Mouse (Mus musculus) erythroblast, adult 5-6 weeks (primary cell): Measurements from ENCODE around the gene Swap70. TPM values are rescaled to one million over a fixed set of nuclear protein-coding genes. Genes with fewer than 3 reads are reported as not detected.
"Not testable (repeated sequence)": the region's sequence is repeated elsewhere in the genome, so short reads cannot be mapped to it uniquely, and the experiment has no call there.

Source experiments
- ATAC-seq: replicated peaks from 2 replicates; pipeline ENCODE4 v1.8.0; 2016; ENCODE audit warnings: moderate number of reproducible peaks, mild to moderate bottlenecking, moderate TSS enrichment, inconsistent platforms; ENCODE audit not compliant: poor library complexity, low FRiP score, severe bottlenecking
- total RNA-seq, 2 experiments: library from RNA; stranded (forward) in 1 of 2; stranded (reverse) in 1 of 2; fragments of 150-400 nt in 1 of 2; fragments of 200-764, 138-1000 nt in 1 of 2; gene quantifications; 2 replicates each; pipeline versions ENCODE4 v1.2.3 to v1.2.4; 2015 to 2017; ENCODE audit warnings: low replicate concordance in 2 of 2

Gene Swap70
- total RNA-seq (2015; ENCODE audit: low replicate concordance) (3.1 and 5.6 TPM in 2 replicates), total RNA-seq (2017; ENCODE audit: low replicate concordance) (5.3 and 11.2 TPM in 2 replicates)

- ATAC-seq = peak; percentile 98
These were observed at the start of gene Swap70 for GRCm38 (mm10) chr7:110221586-110222481. TSS of gene Swap70 (plus strand) at chr7:110221711.

DNA sequence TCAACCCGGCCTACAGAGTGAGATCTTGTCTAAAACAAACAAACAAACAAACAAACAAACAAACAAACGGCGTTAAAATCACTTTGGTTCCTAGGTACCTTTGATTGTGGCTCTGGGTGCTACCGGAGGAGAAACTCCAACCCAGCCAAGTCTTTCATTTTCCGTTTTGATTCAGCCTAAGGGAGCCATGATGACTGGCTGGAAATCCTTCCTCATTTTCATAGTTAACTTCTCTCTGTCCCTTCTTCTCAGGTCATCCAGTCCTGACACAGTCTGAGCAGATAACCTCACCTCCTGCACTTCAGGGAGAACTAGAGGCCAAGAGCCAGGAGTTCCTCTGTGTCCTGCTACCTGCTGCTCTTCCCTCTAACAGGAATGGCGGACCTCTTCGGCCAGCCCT is 42.3 kb upstream of the Swap70 start:
- no peak for ATAC-seq

DNA sequence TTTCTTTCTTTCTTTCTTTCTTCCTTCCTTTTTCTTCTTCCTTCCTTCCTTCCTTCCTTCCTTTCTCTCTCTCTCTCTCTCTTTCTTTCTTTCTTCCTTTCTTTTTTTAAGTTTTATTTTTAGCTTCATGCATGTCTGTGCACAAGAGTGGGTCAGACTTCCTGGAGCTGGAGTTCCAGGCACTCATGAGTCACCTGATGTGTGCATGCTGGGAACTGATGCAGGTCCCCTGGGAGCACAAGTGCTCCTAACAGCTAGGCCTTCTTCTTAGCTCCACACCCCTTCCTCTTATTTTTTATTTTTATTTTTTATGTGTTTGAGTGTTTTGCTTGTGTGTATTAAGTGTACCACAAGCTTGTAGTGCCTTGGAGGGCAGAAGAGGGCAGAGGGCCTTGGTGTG is 40.9 kb upstream of the Swap70 start:
- ATAC-seq = no peak

GRCm38 (mm10) chr7:110181446-110181845 is 40.1 kb upstream of the Swap70 start:
- no peak for ATAC-seq

GRCm38 (mm10) chr7:110184608-110185007 is 36.9 kb upstream of the Swap70 start:
- no peak for ATAC-seq

DNA sequence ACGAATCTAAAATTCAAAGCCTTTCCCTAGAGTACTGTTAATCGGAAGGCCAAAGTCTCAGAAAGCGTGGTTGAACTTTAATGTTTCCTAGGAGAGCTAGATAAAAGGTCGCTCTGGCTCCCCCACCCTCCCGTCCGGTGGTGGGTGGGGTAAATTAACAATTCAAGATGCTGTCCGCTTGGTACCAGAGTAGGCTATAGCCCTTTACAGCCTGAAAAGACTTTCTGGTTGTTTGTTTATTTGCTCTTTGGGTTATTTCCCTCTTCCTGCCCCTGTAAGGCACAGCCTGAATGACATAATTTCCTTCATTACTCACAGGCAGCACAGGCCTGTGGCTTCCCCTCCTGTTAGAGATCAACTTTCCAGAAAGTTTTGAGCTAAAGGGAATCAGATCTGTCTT is 31.6 kb upstream of the Swap70 start:
- no peak for ATAC-seq

GRCm38 (mm10) chr7:110193186-110193585 is 28.3 kb upstream of the Swap70 start:
- no peak for ATAC-seq

- no peak for ATAC-seq
These were observed 24.3 kb upstream of the Swap70 start for GRCm38 (mm10) chr7:110197176-110197575.

GRCm38 (mm10) chr7:110201933-110202332 is 19.6 kb upstream of the Swap70 start:
- ATAC-seq = no peak

DNA sequence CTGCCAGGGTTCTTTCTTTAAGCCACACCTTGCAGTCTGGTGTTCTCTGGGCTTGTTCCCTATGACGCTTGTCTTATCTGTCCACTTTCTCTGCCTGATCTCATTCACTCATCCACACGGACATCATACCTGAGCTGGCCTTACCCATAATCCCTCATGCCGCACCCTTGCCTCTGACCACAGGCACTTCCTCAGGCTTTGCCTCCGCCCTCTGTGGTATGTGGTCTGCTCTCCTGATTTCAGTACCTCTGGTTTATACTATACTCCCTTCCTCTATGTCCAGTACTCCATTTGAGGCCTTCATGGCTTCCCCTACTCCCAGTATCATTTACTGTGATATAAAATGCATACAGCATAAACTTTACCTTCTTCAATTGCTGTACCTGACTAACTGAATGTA is 17.3 kb upstream of the Swap70 start:
- no peak for ATAC-seq

DNA sequence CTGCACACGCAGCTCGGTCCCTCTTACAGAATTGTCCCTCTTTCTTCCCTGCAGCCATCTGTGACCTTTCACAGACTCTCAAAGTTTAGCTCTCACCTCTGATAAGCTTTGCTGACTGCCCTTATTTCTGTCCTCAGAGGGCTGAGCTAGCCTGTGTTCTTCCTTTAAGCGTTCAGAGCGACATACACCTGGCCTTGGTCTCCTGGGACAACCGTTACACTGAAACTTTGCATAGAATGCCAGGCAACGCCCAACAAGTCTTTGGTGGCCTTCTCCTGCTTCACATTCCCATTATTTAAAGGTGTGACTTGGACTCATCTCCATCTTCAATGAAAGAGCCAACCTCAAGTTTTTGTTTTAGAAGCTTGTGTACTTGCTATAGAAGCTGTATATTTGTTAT is 13.2 kb upstream of the Swap70 start:
- no peak for ATAC-seq

GRCm38 (mm10) chr7:110209422-110209821 is 12.1 kb upstream of the Swap70 start:
- no peak for ATAC-seq

DNA sequence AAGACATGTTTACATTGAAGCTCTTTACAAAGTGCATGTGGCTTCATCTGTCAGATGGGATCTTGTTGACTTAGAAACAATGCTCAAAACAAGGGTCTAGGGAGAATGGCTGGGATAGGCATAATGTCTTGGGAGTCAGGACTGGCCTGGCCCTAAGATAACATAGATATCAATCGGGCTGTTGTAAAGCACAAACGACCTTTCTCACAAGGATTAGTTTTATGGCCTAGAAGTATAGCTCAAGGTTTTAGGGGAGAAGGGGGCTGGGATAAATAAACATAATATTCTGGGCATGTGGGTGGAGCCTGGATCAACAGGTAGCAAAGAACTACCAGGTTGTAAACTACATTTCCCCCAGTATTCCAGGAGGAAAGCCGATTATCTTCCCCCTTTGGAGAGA is 10.5 kb upstream of the Swap70 start:
- no peak for ATAC-seq

GRCm38 (mm10) chr7:110214882-110215281 is 6.6 kb upstream of the Swap70 start:
- no peak for ATAC-seq

DNA sequence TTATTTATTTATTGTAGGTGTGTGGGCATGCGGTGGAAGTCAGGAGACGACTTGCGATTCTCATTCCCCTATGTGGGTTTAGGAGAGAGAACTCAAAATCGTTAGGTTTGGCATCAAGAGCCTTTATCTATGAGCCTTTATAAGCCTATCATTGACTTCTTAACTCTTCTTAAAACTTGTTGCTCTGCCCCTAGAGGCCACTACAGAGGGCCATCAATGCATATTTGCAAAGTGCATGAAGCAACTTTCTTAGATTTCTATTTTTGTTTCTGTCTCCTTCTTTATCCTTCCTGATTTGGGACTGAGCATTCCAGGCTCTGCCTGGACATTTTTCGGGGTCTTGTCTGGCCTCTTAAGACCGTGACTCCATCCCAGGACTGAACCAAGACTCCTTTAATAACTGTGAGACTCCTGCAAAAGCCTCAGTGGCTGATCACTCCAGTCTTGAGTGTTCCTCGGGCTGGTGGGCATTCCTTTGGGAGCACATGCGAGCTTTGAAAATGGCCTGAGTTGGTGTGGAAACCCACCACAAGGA is 393 bp upstream of the Swap70 start:
- ATAC-seq = peak; percentile 57

- ATAC-seq = no peak
These were observed 1.2 kb downstream of the Swap70 start for GRCm38 (mm10) chr7:110222583-110223182.

- no peak for ATAC-seq
These were observed 2.4 kb downstream of the Swap70 start for GRCm38 (mm10) chr7:110223727-110224510.

GRCm38 (mm10) chr7:110226484-110226883 is 5.0 kb downstream of the Swap70 start:
- no peak for ATAC-seq

- ATAC-seq = no peak
These were observed 8.5 kb downstream of the Swap70 start for GRCm38 (mm10) chr7:110229967-110230366.

DNA sequence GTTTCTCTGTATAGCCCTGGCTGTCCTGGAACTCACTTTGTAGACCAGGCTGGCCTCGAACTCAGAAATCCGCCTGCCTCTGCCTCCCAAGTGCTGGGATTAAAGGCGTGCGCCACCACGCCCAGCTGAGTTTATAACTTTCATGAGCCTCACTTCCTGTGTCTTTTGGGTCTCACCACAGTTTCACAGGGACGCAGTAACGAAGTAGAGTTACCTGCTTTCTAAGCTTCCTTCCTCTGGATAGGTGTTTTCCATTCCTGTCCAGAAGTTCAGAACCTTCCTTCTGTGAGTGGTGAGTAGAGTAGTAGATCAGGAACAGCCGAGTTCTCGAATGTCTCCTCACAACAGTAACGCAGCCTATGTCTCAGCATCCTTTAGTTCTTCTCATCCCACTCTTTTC is 9.6 kb downstream of the Swap70 start:
- ATAC-seq = not testable (repeated sequence)
